Mouse (Mus musculus) limb, embryonic 10.5 days (tissue): ENCODE measurements at regions not wholly inside any gene's neighbourhood (a gene's known extent, or its start where the extent isn't known, plus 50 kb on each side); places are given as distances from the start of the nearest gene placed in this dataset.

Source experiments
- DNase-seq: peaks from one replicate; pipeline ENCODE4 v3.0.0-alpha.2; 2017; ENCODE audit warnings: low spot score
- H3K27ac ChIP-seq: fragments of 300-500 bp; sonication (generic); 2 replicates; pipeline ENCODE4 v1.5.1; 2016; ENCODE audit warnings: mild to moderate bottlenecking
- H3K27me3 ChIP-seq: fragments of 300-500 bp; sonication (generic); 2 replicates; pipeline ENCODE4 v1.6.1; 2016; ENCODE audit warnings: low read depth, mild to moderate bottlenecking; ENCODE audit not compliant: poor library complexity, severe bottlenecking
- H3K36me3 ChIP-seq: fragments of 300-500 bp; sonication (generic); 2 replicates; pipeline ENCODE4 v1.6.1; 2016; ENCODE audit warnings: mild to moderate bottlenecking, moderate library complexity
- H3K4me1 ChIP-seq: fragments of 300-500 bp; sonication (generic); 2 replicates; pipeline ENCODE4 v1.6.1; 2016
- H3K4me3 ChIP-seq: fragments of 300-500 bp; sonication (generic); 2 replicates; pipeline ENCODE4 v1.5.1; 2016; ENCODE audit warnings: mild to moderate bottlenecking, moderate library complexity
- H3K9me3 ChIP-seq: fragments of 300-500 bp; sonication (generic); replicated peaks from 2 replicates; pipeline ENCODE4 v1.6.1; 2016; ENCODE audit warnings: mild to moderate bottlenecking
- WGBS: fragments of 180-500 bp; shearing (Covaris S2); methylation state at CpG from one replicate; pipeline ENCODE4 v1.1.7; 2016; 5-methylcytosine and 5-hydroxymethylcytosine counted together

- Histone ChIP-seq H3K4me1 (peaks cover 2% of the 10 kb centered on the region; the same call in 1 of the 2 replicates), H3K27me3 (no peaks in the 10 kb centered on the region), H3K4me3 (no peak overlapping the region), H3K9me3 (no peaks in the 10 kb centered on the region), H3K36me3 (no peaks in the 10 kb centered on the region), H3K27ac (no peak overlapping the region)
- no peak for DNase-seq
- WGBS = 55% methylated on average over 12 of the region's 12 CpGs
Measured at GRCm38 (mm10) chr6:18652006-18652601, 137.5 kb upstream of the Cttnbp2 start.

GRCm38 (mm10) chr6:18654275-18654674, 139.6 kb upstream of the Cttnbp2 start:
- H3K4me1 ChIP-seq = peaks cover 4% of the 10 kb centered on the region; the same call in 1 of the 2 replicates
- H3K9me3 ChIP-seq = no peaks in the 10 kb centered on the region
- WGBS = 62% methylated on average over 6 of the region's 6 CpGs
- no peak overlapping the region for H3K4me3 ChIP-seq
- no peaks in the 10 kb centered on the region for H3K27me3 ChIP-seq
- no peaks in the 10 kb centered on the region for H3K36me3 ChIP-seq
- no peak overlapping the region for H3K27ac ChIP-seq
- no peak for DNase-seq

- Histone ChIP-seq H3K4me1 (peaks cover 4% of the 10 kb centered on the region; the same call in 1 of the 2 replicates), H3K9me3 (no peaks in the 10 kb centered on the region), H3K36me3 (no peaks in the 10 kb centered on the region), H3K27me3 (no peaks in the 10 kb centered on the region), H3K4me3 (no peak overlapping the region), H3K27ac (no peak overlapping the region)
- WGBS = 92% methylated on average over 4 of the region's 4 CpGs
- no peak for DNase-seq
Measured at GRCm38 (mm10) chr6:18656202-18656601, 141.6 kb upstream of the Cttnbp2 start.

- Histone ChIP-seq H3K4me3 (no peak overlapping the region), H3K4me1 (peaks cover 4% of the 10 kb centered on the region; the same call in 1 of the 2 replicates), H3K9me3 (no peaks in the 10 kb centered on the region), H3K36me3 (no peaks in the 10 kb centered on the region), H3K27ac (no peak overlapping the region), H3K27me3 (no peaks in the 10 kb centered on the region)
- no peak for DNase-seq
- WGBS = 77% methylated on average over 7 of the region's 7 CpGs
Measured at GRCm38 (mm10) chr6:18656772-18657401, 142.2 kb upstream of the Cttnbp2 start.

GRCm38 (mm10) chr6:18664687-18665086, 150.0 kb upstream of the Cttnbp2 start:
- H3K4me1 ChIP-seq = no peaks in the 10 kb centered on the region
- H3K36me3 ChIP-seq = no peaks in the 10 kb centered on the region
- WGBS = 89% methylated on average over 4 of the region's 4 CpGs
- no peaks in the 10 kb centered on the region for H3K9me3 ChIP-seq
- H3K27ac ChIP-seq = no peak overlapping the region
- no peak overlapping the region for H3K4me3 ChIP-seq
- no peak for DNase-seq
- no peaks in the 10 kb centered on the region for H3K27me3 ChIP-seq

GRCm38 (mm10) chr6:18665992-18666391, 151.3 kb upstream of the Cttnbp2 start:
- H3K27ac ChIP-seq = no peak overlapping the region
- H3K4me1 ChIP-seq = no peaks in the 10 kb centered on the region
- no peaks in the 10 kb centered on the region for H3K36me3 ChIP-seq
- H3K9me3 ChIP-seq = no peaks in the 10 kb centered on the region
- no peak for DNase-seq
- H3K27me3 ChIP-seq = no peaks in the 10 kb centered on the region
- H3K4me3 ChIP-seq = no peak overlapping the region
- WGBS = 87% methylated on average over 4 of the region's 4 CpGs

GRCm38 (mm10) chr6:18666543-18666942, 151.9 kb upstream of the Cttnbp2 start:
- H3K27me3 ChIP-seq = no peaks in the 10 kb centered on the region
- 78% methylated on average over 4 of the region's 4 CpGs for WGBS
- no peak for DNase-seq
- H3K4me3 ChIP-seq = no peak overlapping the region
- no peaks in the 10 kb centered on the region for H3K36me3 ChIP-seq
- H3K9me3 ChIP-seq = no peaks in the 10 kb centered on the region
- no peak overlapping the region for H3K27ac ChIP-seq
- H3K4me1 ChIP-seq = no peaks in the 10 kb centered on the region

GRCm38 (mm10) chr6:18670677-18671076, 156.0 kb upstream of the Cttnbp2 start:
- H3K9me3 ChIP-seq = no peaks in the 10 kb centered on the region
- no peaks in the 10 kb centered on the region for H3K36me3 ChIP-seq
- no peak for DNase-seq
- no peak overlapping the region for H3K27ac ChIP-seq
- no peaks in the 10 kb centered on the region for H3K27me3 ChIP-seq
- WGBS = 88% methylated on average over 1 of the region's 1 CpGs
- H3K4me1 ChIP-seq = no peaks in the 10 kb centered on the region
- H3K4me3 ChIP-seq = no peak overlapping the region

GRCm38 (mm10) chr6:18674584-18675250, 160.1 kb upstream of the Cttnbp2 start:
- Histone ChIP-seq H3K9me3 (no peaks in the 10 kb centered on the region), H3K27ac (no peak overlapping the region), H3K27me3 (no peaks in the 10 kb centered on the region), H3K4me3 (no peak overlapping the region), H3K36me3 (no peaks in the 10 kb centered on the region), H3K4me1 (no peaks in the 10 kb centered on the region)
- no peak for DNase-seq
- WGBS = 83% methylated on average over 5 of the region's 5 CpGs

GRCm38 (mm10) chr6:18677131-18677530, 162.5 kb upstream of the Cttnbp2 start:
- Histone ChIP-seq H3K27ac (no peak overlapping the region), H3K4me1 (0 out of 2 replicates have a peak, but pooled peaks cover 3% of the 10 kb centered on the region), H3K27me3 (no peaks in the 10 kb centered on the region), H3K36me3 (no peaks in the 10 kb centered on the region), H3K9me3 (no peaks in the 10 kb centered on the region), H3K4me3 (no peak overlapping the region)
- DNase-seq = no peak
- WGBS = 90% methylated on average over 4 of the region's 4 CpGs

GRCm38 (mm10) chr6:18680712-18681111, 166.1 kb upstream of the Cttnbp2 start:
- no peak for DNase-seq
- 0 out of 2 replicates have a peak, but pooled peaks cover 5% of the 10 kb centered on the region for H3K4me1 ChIP-seq
- H3K27me3 ChIP-seq = no peaks in the 10 kb centered on the region
- H3K36me3 ChIP-seq = no peaks in the 10 kb centered on the region
- no peaks in the 10 kb centered on the region for H3K9me3 ChIP-seq
- H3K4me3 ChIP-seq = no peak overlapping the region
- H3K27ac ChIP-seq = no peak overlapping the region

GRCm38 (mm10) chr6:18682043-18682442, 166.3 kb upstream of the Lsm8 start:
- no peaks in the 10 kb centered on the region for H3K36me3 ChIP-seq
- no peaks in the 10 kb centered on the region for H3K9me3 ChIP-seq
- H3K4me3 ChIP-seq = no peak overlapping the region
- no peak overlapping the region for H3K27ac ChIP-seq
- no peak for DNase-seq
- H3K4me1 ChIP-seq = 0 out of 2 replicates have a peak, but pooled peaks cover 5% of the 10 kb centered on the region
- WGBS = 64% methylated on average over 6 of the region's 6 CpGs
- H3K27me3 ChIP-seq = no peaks in the 10 kb centered on the region

GRCm38 (mm10) chr6:18688652-18689348, 159.6 kb upstream of the Lsm8 start:
- DNase-seq = no peak
- Histone ChIP-seq H3K9me3 (no peaks in the 10 kb centered on the region), H3K4me3 (no peak overlapping the region), H3K36me3 (no peaks in the 10 kb centered on the region), H3K4me1 (no peaks in the 10 kb centered on the region), H3K27me3 (no peaks in the 10 kb centered on the region), H3K27ac (no peak overlapping the region)
- 51% methylated on average over 11 of the region's 11 CpGs for WGBS
